Mouse (Mus musculus) brain, embryonic 14.5 days (tissue): ENCODE data around the gene Acsl6.

Experiments
- CTCF ChIP-seq: fragments of 200-500 bp; IDR thresholded peaks from 2 replicates; pipeline ENCODE4 v1.5.1; 2012; ENCODE audit warnings: inconsistent platforms, mild to moderate bottlenecking, moderate library complexity, borderline replicate concordance; ENCODE audit not compliant: insufficient read depth, insufficient read length; ENCODE audit errors: extremely low read depth
- POLR2A ChIP-seq: fragments of 200-500 bp; IDR thresholded peaks from 2 replicates; pipeline ENCODE4 v1.6.1; 2012; ENCODE audit warnings: mild to moderate bottlenecking, inconsistent platforms, borderline replicate concordance; ENCODE audit not compliant: poor library complexity, insufficient read depth, insufficient read length, severe bottlenecking; ENCODE audit errors: extremely low read depth

DNA sequence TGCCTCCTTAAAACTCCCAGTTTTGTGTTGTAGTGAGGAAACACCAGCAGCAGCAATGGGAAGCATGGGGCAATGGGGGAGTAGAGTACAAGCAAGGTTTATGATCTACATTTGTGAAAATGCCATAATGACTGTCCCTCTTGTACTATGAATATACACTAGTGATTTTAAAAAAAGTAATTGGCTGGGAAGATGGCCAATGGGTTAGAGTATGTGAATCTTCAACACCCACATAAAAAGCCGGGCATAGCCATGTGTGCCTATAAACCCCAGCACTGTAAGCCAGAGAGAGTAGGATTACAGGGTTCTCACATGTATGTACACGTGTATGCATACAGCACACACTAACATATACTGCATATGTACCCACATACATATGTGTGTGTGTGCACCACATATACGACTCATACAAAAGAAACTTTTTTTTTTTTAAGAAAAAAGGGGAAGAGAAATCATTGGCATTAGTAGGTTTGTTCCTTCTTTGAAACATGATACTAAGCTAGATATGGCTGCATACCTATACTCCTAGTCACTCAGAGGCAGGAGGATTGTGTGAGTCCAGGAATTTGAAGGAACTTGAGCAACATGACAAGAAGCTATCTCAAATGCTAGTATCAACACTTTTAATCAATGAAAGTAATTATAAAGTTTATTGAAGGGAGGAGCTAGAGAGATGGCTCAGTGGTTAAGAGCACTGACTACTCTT, 34.3 kb upstream of the Acsl6 start:
- TF ChIP-seq CTCF: no peak
- TF ChIP-seq POLR2A: no peak
